Mouse (Mus musculus) stomach, embryonic 16.5 days (tissue): ENCODE results near the gene Stxbp3. TPM values are rescaled to one million over a fixed set of nuclear protein-coding genes. Genes with fewer than 3 reads are reported as not detected.

ENCODE experiments used
- ATAC-seq: fragments of 200-750 bp; cut with Nextera tagmentation; 2 replicates; pipeline ENCODE4 v1.8.0; 2017; ENCODE audit warnings: moderate number of reproducible peaks, moderate TSS enrichment; ENCODE audit not compliant: insufficient read depth, low FRiP score
- H3K27ac ChIP-seq: fragments of 300-500 bp; sonication (generic); 2 replicates; pipeline ENCODE4 v1.5.1; 2014; ENCODE audit warnings: low read length
- H3K27me3 ChIP-seq: fragments of 300-500 bp; sonication (generic); 2 replicates; pipeline ENCODE4 v1.6.1; 2014; ENCODE audit warnings: low read length, control low read depth, mixed read lengths; ENCODE audit not compliant: control insufficient read depth, insufficient read depth
- H3K36me3 ChIP-seq: fragments of 300-500 bp; sonication (generic); 2 replicates; pipeline ENCODE4 v1.6.1; 2014; ENCODE audit warnings: low read length; ENCODE audit not compliant: control insufficient read depth, insufficient read depth
- H3K4me1 ChIP-seq: fragments of 300-500 bp; sonication (generic); 2 replicates; pipeline ENCODE4 v1.6.1; 2014; ENCODE audit warnings: low read length, control low read depth, mixed read lengths; ENCODE audit not compliant: control insufficient read depth, insufficient read depth
- H3K4me2 ChIP-seq: fragments of 300-500 bp; sonication (generic); 2 replicates; pipeline ENCODE4 v1.6.1; 2014; ENCODE audit warnings: low read depth, low read length, mixed read lengths
- H3K4me3 ChIP-seq: fragments of 300-500 bp; sonication (generic); replicated peaks from 2 replicates; pipeline ENCODE4 v1.5.1; 2014; ENCODE audit warnings: mild to moderate bottlenecking, low read length
- H3K9ac ChIP-seq: fragments of 300-500 bp; sonication (generic); 2 replicates; pipeline ENCODE4 v1.6.1; 2014; ENCODE audit warnings: low read length
- H3K9me3 ChIP-seq: fragments of 300-500 bp; sonication (generic); replicated peaks from 2 replicates; pipeline ENCODE4 v1.6.1; 2016; ENCODE audit warnings: low read length, control low read depth; ENCODE audit not compliant: control insufficient read depth
- WGBS: fragments of 180-500 bp; shearing (Covaris S2); extraction: QIAGEN DNeasy Blood & Tissue Kit; methylation state at CpG from one replicate; pipeline ENCODE4 v1.1.7; 2014; 5-methylcytosine and 5-hydroxymethylcytosine counted together
- polyA plus RNA-seq: library from polyadenylated mRNA; unstranded; fragments of >200 nt; fragmentation: Nextera tagmentation; extraction: Ambion mirVana; gene quantifications from 2 replicates; pipeline ENCODE4 v1.2.1, GENCODE M21; 2015

Stxbp3 gene
- polyA plus RNA-seq, 1 experiment from 2014 or later: 44.6 TPM

GRCm38 (mm10) chr3:108782364-108782895 lies 57.9 kb downstream of the Stxbp3 start:
- no peak overlapping the region for H3K4me3 ChIP-seq
- ATAC-seq: peak; percentile 26; the same call in 1 of the 2 replicates
- no peaks in the 10 kb centered on the region for H3K36me3 ChIP-seq
- WGBS: 30% methylated on average over 6 of the region's 6 CpGs
- no peaks in the 10 kb centered on the region for H3K27me3 ChIP-seq
- no peak overlapping the region for H3K4me2 ChIP-seq
- peaks cover 12% of the 10 kb centered on the region for H3K4me1 ChIP-seq
- H3K9ac ChIP-seq: 0 out of 2 replicates have a peak overlapping the region, but pooled peaks have one; percentile 31
- peak overlapping the region; percentile 79 for H3K27ac ChIP-seq
- H3K9me3 ChIP-seq: no peaks in the 10 kb centered on the region

GRCm38 (mm10) chr3:108781884-108782270 lies 58.4 kb downstream of the Stxbp3 start:
- H3K36me3 ChIP-seq: no peaks in the 10 kb centered on the region
- no peak overlapping the region for H3K27ac ChIP-seq
- peaks cover 12% of the 10 kb centered on the region for H3K4me1 ChIP-seq
- no peak overlapping the region for H3K9ac ChIP-seq
- H3K9me3 ChIP-seq: no peaks in the 10 kb centered on the region
- no peak overlapping the region for H3K4me2 ChIP-seq
- H3K27me3 ChIP-seq: no peaks in the 10 kb centered on the region
- H3K4me3 ChIP-seq: no peak overlapping the region
- no peak for ATAC-seq
- WGBS: 74% methylated on average over 5 of the region's 5 CpGs

- Histone ChIP-seq H3K4me3 (no peak overlapping the region), H3K9me3 (no peaks in the 10 kb centered on the region), H3K9ac (no peak overlapping the region), H3K4me1 (peaks cover 12% of the 10 kb centered on the region), H3K4me2 (no peak overlapping the region), H3K27me3 (no peaks in the 10 kb centered on the region), H3K36me3 (no peaks in the 10 kb centered on the region), H3K27ac (peak overlapping the region; percentile 63)
- peak; percentile 52; the same call in 1 of the 2 replicates for ATAC-seq
- WGBS: 61% methylated on average over 10 of the region's 10 CpGs
Observed at GRCm38 (mm10) chr3:108781238-108781883, 59.0 kb downstream of the Stxbp3 start.

GRCm38 (mm10) chr3:108778761-108779540 lies 61.4 kb downstream of the Stxbp3 start:
- peaks cover 12% of the 10 kb centered on the region for H3K4me1 ChIP-seq
- H3K27ac ChIP-seq: peak overlapping the region; percentile 72
- no peak overlapping the region for H3K4me3 ChIP-seq
- no peaks in the 10 kb centered on the region for H3K9me3 ChIP-seq
- no peak for ATAC-seq
- no peak overlapping the region for H3K9ac ChIP-seq
- no peaks in the 10 kb centered on the region for H3K27me3 ChIP-seq
- 68% methylated on average over 4 of the region's 4 CpGs for WGBS
- H3K4me2 ChIP-seq: no peak overlapping the region
- H3K36me3 ChIP-seq: no peaks in the 10 kb centered on the region

GRCm38 (mm10) chr3:108772811-108773210 lies 67.5 kb downstream of the Stxbp3 start:
- WGBS: 81% methylated on average over 3 of the region's 3 CpGs
- H3K9me3 ChIP-seq: no peaks in the 10 kb centered on the region
- H3K27me3 ChIP-seq: no peaks in the 10 kb centered on the region
- H3K27ac ChIP-seq: no peak overlapping the region
- no peak overlapping the region for H3K4me3 ChIP-seq
- H3K9ac ChIP-seq: no peak overlapping the region
- no peak for ATAC-seq
- no peak overlapping the region for H3K4me2 ChIP-seq
- peaks cover 8% of the 10 kb centered on the region; the same call in 1 of the 2 replicates for H3K4me1 ChIP-seq
- no peaks in the 10 kb centered on the region for H3K36me3 ChIP-seq

GRCm38 (mm10) chr3:108772211-108772610 lies 68.1 kb downstream of the Stxbp3 start:
- 80% methylated on average over 13 of the region's 13 CpGs for WGBS
- H3K27me3 ChIP-seq: no peaks in the 10 kb centered on the region
- peaks cover 8% of the 10 kb centered on the region; the same call in 1 of the 2 replicates for H3K4me1 ChIP-seq
- no peak overlapping the region for H3K4me2 ChIP-seq
- ATAC-seq: no peak
- H3K36me3 ChIP-seq: no peaks in the 10 kb centered on the region
- no peak overlapping the region for H3K4me3 ChIP-seq
- no peak overlapping the region for H3K27ac ChIP-seq
- H3K9ac ChIP-seq: no peak overlapping the region
- H3K9me3 ChIP-seq: no peaks in the 10 kb centered on the region

- Histone ChIP-seq H3K27ac (peak overlapping the region; percentile 73), H3K9ac (no peak overlapping the region), H3K9me3 (no peaks in the 10 kb centered on the region), H3K4me3 (no peak overlapping the region), H3K4me1 (peaks cover 8% of the 10 kb centered on the region; the same call in 1 of the 2 replicates), H3K4me2 (peak overlapping the region; percentile 14; the same call in 1 of the 2 replicates), H3K27me3 (no peaks in the 10 kb centered on the region), H3K36me3 (no peaks in the 10 kb centered on the region)
- WGBS: 23% methylated on average over 6 of the region's 6 CpGs
- peak; percentile 82 for ATAC-seq
Observed at GRCm38 (mm10) chr3:108770725-108771368, 69.5 kb downstream of the Stxbp3 start.

GRCm38 (mm10) chr3:108769547-108769946 lies 70.8 kb downstream of the Stxbp3 start:
- Histone ChIP-seq H3K9ac (no peak overlapping the region), H3K4me2 (no peak overlapping the region), H3K27me3 (no peaks in the 10 kb centered on the region), H3K27ac (peak overlapping the region; percentile 6; the same call in 1 of the 2 replicates), H3K36me3 (no peaks in the 10 kb centered on the region), H3K4me3 (no peak overlapping the region), H3K4me1 (peaks cover 8% of the 10 kb centered on the region; the same call in 1 of the 2 replicates), H3K9me3 (no peaks in the 10 kb centered on the region)
- 60% methylated on average over 6 of the region's 6 CpGs for WGBS
- ATAC-seq: no peak
